Mouse (Mus musculus) ES-CJ7 (cell line): ENCODE data around the gene Trim14.
"Not testable (repeated sequence)": the region's sequence is repeated elsewhere in the genome, so short reads cannot be mapped to it uniquely, and the experiment has no call there.

Source experiments
- DNase-seq: peaks from one replicate; pipeline ENCODE4 v3.0.0; 2011; ENCODE audit warnings: low read depth, low spot score

Trim14 gene

GRCm38 (mm10) chr4:46535840-46536361, at the start of gene Trim14:
Gene Trim14, minus strand, starts transcription at chr4:46536141.
- peak; percentile 91 for DNase-seq

- no peak for DNase-seq
Observed at GRCm38 (mm10) chr4:46585041-46585810, 49.3 kb upstream of the Trim14 start.

DNA sequence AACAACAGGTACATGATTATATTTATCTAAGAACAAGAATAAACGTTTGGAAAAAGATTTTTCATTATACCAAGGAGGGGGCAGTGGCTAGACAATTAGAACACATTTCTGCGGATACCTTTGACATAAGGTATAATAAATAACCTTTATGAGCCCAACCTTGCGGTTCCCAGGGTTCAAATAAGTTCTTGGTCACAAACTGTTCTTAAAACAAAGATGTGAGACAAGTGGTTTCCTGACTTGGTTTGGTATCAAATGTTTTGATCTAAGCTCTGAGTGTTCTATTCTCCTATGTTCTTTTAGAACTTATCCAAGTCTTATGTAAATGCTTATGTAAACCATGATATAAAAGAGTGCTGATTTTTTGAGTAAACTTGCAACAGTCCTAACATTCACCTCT, 48.6 kb upstream of the Trim14 start:
- not testable (repeated sequence) for DNase-seq

DNA sequence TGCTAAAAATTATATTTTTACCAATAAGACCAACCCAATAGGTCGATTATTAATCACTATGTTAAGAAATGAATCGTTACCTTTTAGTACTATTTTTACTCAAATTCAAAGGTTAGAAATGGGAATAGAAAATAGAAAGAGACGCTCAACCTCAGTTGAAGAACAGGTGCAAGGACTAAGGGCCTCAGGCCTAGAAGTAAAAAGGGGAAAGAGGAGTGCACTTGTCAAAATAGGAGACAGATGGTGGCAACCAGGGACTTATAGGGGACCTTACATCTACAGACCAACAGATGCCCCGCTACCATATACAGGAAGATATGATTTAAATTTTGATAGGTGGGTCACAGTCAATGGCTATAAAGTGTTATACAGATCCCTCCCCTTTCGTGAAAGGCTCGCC, 48.1 kb upstream of the Trim14 start:
- DNase-seq, result not testable (repeated sequence)

GRCm38 (mm10) chr4:46582024-46582423, 46.1 kb upstream of the Trim14 start:
- DNase-seq, result not testable (repeated sequence)

DNA sequence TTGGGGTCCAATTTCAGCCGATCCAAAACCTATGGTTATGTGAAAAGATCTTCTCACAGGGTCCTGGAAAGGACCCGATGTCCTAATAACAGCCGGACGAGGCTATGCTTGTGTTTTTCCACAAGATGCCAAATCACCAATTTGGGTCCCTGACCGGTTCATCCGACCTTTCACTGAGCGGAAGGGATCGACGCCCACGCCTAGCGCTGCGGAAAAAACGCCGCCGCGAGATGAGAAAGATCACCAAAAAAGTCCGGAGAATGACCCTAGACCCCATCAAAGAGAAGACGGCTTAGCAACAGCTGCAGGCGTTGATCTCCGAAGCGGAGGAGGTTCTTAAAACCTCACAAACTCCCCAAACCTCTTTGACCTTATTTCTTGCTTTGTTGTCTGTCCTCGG, 45.6 kb upstream of the Trim14 start:
- not testable (repeated sequence) for DNase-seq

DNA sequence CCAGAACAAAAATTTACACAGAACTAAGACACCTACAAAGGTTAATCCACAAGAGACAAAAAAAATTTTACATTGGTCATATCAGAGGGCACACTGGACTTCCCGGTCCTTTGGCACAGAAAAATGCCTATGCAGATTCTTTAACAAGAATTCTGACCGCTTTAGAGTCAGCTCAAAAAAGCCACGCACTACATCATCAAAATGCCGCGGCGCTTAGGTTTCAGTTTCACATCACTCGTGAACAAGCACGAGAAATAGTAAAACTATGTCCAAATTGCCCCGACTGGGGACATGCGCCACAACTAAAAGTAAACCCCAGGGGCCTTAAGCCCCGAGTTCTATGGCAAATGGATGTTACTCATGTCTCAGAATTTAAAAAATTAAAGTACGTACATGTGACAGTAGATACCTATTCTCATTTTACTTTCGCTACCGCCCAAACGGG, 44.9 kb upstream of the Trim14 start:
- not testable (repeated sequence) for DNase-seq

- not testable (repeated sequence) for DNase-seq
Observed at GRCm38 (mm10) chr4:46578796-46579346, 42.9 kb upstream of the Trim14 start.

DNA sequence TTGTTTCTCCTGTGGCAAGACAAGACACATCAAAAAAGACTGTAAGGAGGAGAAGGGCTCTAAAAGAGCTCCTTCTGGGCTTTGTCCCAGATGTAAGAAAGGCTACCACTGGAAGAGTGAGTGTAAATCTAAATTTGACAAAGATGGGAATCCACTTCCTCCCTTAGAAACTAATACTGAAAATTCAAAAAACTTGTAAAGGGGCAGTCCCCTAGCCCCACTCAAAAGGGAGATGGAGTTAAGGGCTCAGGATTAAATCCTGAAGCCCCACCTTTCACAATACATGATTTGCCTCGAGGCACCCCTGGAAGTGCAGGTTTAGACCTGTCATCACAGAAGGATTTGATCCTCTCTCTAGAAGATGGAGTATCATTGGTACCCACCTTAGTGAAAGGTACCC, 42.3 kb upstream of the Trim14 start:
- DNase-seq, result no peak

GRCm38 (mm10) chr4:46575509-46576284, 39.8 kb upstream of the Trim14 start:
- DNase-seq, result not testable (repeated sequence)

GRCm38 (mm10) chr4:46574841-46575240, 38.9 kb upstream of the Trim14 start:
- DNase-seq, result no peak

GRCm38 (mm10) chr4:46574024-46574753, 38.2 kb upstream of the Trim14 start:
- DNase-seq, result no peak

DNA sequence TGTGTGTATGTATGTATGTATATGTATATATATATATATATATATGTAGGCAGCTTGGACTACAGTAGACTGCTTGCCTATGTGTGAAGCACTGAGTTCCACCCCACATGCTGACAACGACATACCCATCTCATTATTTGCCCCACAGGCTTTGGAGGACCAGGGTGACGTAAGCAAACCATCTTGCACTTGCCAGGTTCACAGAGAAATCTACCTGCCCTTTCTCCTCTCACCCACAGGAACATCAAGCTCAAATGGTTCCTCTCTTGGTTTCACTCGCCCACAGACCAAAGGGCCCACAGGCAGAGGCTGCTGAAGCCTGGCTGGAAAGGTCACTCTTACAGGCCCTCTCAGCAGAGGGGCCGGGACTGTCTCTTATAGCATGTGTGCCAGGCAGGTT, 36.7 kb upstream of the Trim14 start:
- DNase-seq, result no peak

DNA sequence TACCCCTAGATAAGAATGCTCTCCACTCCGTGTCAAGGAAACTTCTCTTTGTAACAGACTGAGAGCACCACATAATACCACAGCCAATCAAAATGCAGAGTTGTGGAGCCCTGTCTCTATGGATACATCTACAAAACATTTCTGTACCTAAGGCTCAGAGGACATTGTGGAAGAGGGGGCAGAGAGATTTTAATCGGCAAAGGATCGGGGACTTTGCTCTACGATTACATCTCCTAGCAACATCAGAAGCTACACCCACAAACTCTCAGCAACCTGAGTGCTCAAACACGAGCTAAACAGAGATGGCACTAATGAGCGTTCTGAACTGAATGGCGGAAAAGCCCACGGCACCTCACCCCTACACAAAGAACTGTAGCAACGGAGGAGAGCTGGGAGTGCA, 35.8 kb upstream of the Trim14 start:
- no peak for DNase-seq

GRCm38 (mm10) chr4:46569671-46570070, 33.7 kb upstream of the Trim14 start:
- DNase-seq, result no peak

DNA sequence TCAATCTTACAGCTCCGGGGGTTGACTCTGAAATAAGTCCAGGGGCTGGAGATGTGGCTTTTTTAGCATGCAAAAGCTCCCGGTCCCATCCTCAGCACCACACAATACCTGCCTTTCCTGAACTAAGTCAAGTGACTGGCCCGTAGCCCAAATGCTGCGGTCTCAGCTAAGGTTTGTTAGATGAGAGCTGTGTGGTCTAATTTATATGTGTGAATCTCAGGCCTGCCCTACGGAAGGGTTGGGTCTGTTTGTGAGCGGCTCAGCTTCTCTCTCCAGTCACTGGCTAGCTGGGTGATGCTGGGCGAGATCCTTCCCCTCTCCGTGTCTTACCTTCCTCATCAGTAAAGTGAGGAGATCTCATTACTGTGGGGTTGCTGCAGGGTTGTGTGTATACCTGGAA, 32.2 kb upstream of the Trim14 start:
- no peak for DNase-seq

- DNase-seq, result no peak
Observed at GRCm38 (mm10) chr4:46566931-46567671, 31.2 kb upstream of the Trim14 start.

DNA sequence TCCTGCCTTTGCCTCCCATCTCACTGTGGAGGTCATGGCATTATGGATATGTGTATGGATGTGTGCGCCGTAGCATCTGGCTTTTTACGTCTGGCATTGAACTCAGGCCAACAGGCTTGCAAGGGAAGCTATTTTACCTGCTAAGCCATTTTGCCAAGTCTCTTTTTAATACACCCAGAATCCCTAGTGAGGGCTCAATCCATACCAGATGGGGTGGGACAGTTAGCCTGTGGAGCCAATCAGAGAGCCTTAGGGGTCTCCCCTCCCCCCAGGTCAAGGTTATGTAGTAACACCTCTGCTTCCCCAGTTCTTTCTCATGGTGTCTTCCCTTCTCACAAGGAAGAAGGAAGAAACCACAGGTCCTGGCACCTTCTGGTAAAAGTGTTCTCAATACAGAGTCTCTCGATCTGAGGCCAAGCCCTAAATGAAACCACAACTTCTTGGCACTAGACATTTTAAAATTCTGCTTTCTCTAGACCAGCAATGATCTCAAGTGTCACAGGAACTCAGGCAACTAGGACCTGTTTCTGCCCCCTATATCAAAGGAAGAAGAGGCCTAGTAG, 29.5 kb upstream of the Trim14 start:
- no peak for DNase-seq

- no peak for DNase-seq
Observed at GRCm38 (mm10) chr4:46564247-46564646, 28.3 kb upstream of the Trim14 start.

GRCm38 (mm10) chr4:46563847-46564246, 27.9 kb upstream of the Trim14 start:
- DNase-seq, result no peak

DNA sequence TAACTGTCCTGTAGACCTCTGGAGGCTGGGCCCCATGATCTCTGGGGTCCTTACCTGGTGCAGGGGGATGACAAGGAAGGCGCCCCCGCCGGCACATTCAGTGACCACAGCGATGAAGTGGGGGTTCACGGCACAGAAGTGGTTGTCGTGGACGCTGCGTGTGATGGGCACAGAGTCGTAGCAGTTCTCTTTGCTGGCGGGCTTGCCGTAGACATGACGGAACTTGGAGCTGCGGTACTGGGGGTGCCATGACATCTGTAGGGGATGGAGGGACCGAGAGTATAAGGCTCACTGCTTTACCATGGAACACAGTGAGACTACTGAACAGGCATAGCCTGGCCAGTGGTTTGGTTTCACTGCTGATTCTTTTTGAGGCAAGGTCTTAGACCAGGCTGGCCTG, 26.9 kb upstream of the Trim14 start:
- no peak for DNase-seq
